Mouse (Mus musculus): ENCODE results near the gene Spint3. TPM values are rescaled to one million over a fixed set of nuclear protein-coding genes. Genes with fewer than 3 reads are reported as not detected.

The Spint3 gene
- polyA plus RNA-seq, 1 experiment: not detected

DNA sequence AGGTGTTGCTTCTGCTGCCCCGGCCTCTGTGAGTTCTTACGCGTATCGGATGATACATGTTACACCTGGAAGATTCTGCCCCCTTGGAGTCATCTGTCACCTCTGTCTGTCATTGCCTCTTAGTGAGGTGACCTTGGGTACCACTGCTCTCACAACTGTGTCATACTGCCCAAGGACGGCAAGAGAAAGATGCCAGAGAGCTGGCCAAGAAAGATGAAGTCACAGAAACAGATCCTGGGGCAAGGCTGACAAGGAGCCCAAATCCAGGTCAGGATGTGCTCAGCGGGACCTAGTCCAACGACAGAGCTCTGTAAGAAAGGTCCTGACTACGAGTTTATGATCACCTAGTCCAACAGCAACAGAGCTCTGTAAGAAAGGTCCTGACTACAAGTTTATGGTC lies 13.2 kb downstream of the Spint3 start:
- H3K79me3 ChIP-seq (ENCODE audit: low read depth): no peaks in the 10 kb centered on the region
- no peak overlapping the region for H3K4me3 ChIP-seq (ENCODE audit: insufficient read depth, poor library complexity, severe bottlenecking)
- H3K27me3 ChIP-seq (ENCODE audit: control insufficient read depth, insufficient read depth, insufficient read length): peaks cover 41% of the 10 kb centered on the region
- H3ac ChIP-seq (ENCODE audit: control insufficient read depth, insufficient read length, low read depth): no peak overlapping the region
- no peaks in the 10 kb centered on the region for H3K79me2 ChIP-seq (ENCODE audit: control insufficient read depth, insufficient read depth)
- TF ChIP-seq CEBPB (IDR thresholded peaks at IDR 0.05; ENCODE audit: low read depth) (no peak), FOSL1 (IDR thresholded peaks at IDR 0.05; ENCODE audit: insufficient read depth, low read length, poor library complexity, severe bottlenecking) (no peak), MYOG (IDR thresholded peaks at IDR 0.05; ENCODE audit: control insufficient read depth, extremely low read depth, insufficient read length) (no peak), CTCF (IDR thresholded peaks at IDR 0.05; ENCODE audit: control insufficient read depth, insufficient read depth, insufficient read length) (no peak), MAX (IDR thresholded peaks at IDR 0.05) (no peak), MYOD1 (IDR thresholded peaks at IDR 0.05; ENCODE audit: control insufficient read depth, insufficient read length, low read depth) (no peak)
- H3K36me3 ChIP-seq (ENCODE audit: control insufficient read depth, insufficient read depth): no peaks in the 10 kb centered on the region

DNA sequence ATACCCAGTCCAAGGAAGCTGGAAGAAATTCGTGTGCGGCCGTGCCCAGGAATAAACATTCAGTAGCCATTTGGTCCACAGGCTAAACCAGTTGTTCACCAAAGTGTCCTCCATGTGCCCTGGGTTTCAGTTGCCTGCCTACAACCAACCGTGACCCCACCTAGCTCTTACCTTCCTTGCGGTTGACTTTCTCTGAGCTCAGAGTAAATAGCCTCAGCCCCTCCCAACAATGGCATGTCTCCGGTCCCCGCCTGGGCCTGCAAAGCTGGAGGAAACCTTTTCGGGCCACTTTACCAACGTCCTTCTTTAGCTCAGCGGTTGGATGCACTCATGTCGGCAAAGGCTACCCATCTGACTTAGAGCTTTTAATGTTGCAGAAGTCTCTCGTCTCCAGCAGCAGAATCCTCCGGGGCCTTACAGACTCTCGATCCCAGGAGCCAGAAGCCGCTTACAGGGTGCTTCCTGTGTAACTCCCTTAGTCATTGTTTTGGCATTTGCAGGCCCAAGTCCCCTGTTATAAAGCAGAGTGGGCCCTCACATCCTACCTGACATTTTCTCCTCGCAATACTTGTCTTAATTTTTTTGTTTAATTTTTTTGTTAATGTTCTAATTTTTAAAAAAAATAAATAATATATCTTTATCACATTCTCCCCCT lies 14.1 kb downstream of the Spint3 start:
- Histone ChIP-seq H3K79me2 (ENCODE audit: control insufficient read depth, insufficient read depth) (no peaks in the 10 kb centered on the region), H3ac (ENCODE audit: control insufficient read depth, insufficient read length, low read depth) (no peak overlapping the region), H3K27me3 (ENCODE audit: control insufficient read depth, insufficient read depth, insufficient read length) (peaks cover 32% of the 10 kb centered on the region), H3K79me3 (ENCODE audit: low read depth) (no peaks in the 10 kb centered on the region), H3K4me3 (ENCODE audit: insufficient read depth, poor library complexity, severe bottlenecking) (no peak overlapping the region), H3K36me3 (ENCODE audit: control insufficient read depth, insufficient read depth) (no peaks in the 10 kb centered on the region)
- TF ChIP-seq FOSL1 (IDR thresholded peaks at IDR 0.05; ENCODE audit: insufficient read depth, low read length, poor library complexity, severe bottlenecking) (no peak), MYOG (IDR thresholded peaks at IDR 0.05; ENCODE audit: control insufficient read depth, extremely low read depth, insufficient read length) (no peak), MAX (IDR thresholded peaks at IDR 0.05) (no peak), CEBPB (IDR thresholded peaks at IDR 0.05; ENCODE audit: low read depth) (no peak), USF1 (IDR thresholded peaks at IDR 0.05; ENCODE audit: low read depth) (no peak), MYOD1 (IDR thresholded peaks at IDR 0.05; ENCODE audit: control insufficient read depth, insufficient read length, low read depth) (no peak), CTCF (IDR thresholded peaks at IDR 0.05; ENCODE audit: control insufficient read depth, insufficient read depth, insufficient read length) (no peak)

DNA sequence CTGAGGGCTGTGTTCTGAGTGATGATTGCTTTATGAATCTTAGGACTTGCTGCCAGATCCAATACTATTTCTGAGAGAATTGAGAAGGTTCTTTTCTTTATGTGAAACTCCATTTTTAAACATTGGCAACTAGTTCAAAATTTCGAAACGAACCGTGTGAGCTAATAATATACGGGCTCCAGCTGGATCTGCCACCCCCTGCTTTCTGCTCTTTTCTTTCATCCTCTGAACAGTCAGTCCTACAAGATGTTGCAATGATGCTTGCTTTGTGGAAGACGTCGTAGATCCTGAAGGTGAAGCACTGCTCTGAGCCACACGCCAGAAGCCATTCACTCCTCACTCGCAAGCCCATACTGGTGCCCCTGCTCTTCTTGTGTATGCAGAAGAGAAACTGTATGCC lies 14.8 kb downstream of the Spint3 start:
- Histone ChIP-seq H3K36me3 (ENCODE audit: control insufficient read depth, insufficient read depth) (no peaks in the 10 kb centered on the region), H3K27me3 (ENCODE audit: control insufficient read depth, insufficient read depth, insufficient read length) (peaks cover 29% of the 10 kb centered on the region), H3K4me3 (ENCODE audit: insufficient read depth, poor library complexity, severe bottlenecking) (no peak overlapping the region), H3K79me3 (ENCODE audit: low read depth) (no peaks in the 10 kb centered on the region), H3ac (ENCODE audit: control insufficient read depth, insufficient read length, low read depth) (no peak overlapping the region), H3K79me2 (ENCODE audit: control insufficient read depth, insufficient read depth) (no peaks in the 10 kb centered on the region)
- no peak for TF ChIP-seq USF1 (IDR thresholded peaks at IDR 0.05; ENCODE audit: low read depth)
- no peak for TF ChIP-seq MAX (IDR thresholded peaks at IDR 0.05)
- TF ChIP-seq CTCF (IDR thresholded peaks at IDR 0.05; ENCODE audit: control insufficient read depth, insufficient read depth, insufficient read length): no peak

DNA sequence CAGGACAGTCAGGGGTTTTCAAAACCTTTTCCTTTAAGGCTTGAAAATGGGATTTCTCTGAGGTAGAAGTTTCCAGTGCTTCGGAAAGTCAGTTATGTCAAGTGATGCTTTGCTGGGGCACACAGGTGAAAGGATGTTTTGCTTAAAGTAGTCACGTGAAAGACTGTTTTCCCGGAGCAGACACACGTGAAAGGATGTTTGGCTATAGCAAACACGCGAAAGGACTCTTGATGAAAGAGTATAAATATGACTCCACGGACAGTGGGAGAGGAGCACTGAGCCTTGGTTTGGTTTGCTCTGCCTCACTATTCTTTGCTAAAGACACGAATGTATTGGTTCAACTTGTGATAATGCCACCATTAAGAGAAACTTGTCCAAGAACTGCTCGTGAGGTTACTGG lies 21.8 kb downstream of the Spint3 start:
- H3K36me3 ChIP-seq (ENCODE audit: control insufficient read depth, insufficient read depth): no peaks in the 10 kb centered on the region
- TF ChIP-seq CTCF (IDR thresholded peaks at IDR 0.05; ENCODE audit: control insufficient read depth, insufficient read depth, insufficient read length) (no peak), CEBPB (IDR thresholded peaks at IDR 0.05; ENCODE audit: low read depth) (no peak), FOSL1 (IDR thresholded peaks at IDR 0.05; ENCODE audit: insufficient read depth, low read length, poor library complexity, severe bottlenecking) (no peak), MAX (IDR thresholded peaks at IDR 0.05) (no peak)

DNA sequence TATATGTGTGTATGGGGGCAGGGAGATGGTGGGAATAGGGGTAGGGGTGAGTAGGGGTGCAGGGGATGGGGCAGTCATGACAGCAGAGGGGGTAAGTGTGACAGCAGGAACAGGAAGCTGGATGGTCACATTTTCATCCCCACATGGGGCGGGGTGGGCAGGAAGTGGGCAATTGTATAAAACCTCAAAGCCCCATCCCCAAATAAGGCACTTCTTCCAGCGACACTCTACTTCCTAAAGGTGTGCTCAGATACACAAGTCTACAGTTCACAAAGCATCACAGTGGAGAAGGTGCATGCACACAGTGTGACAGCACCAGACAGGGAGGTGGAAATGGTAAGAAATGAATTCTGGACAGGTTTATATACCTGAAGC lies 22.4 kb downstream of the Spint3 start:
- no peaks in the 10 kb centered on the region for H3K79me3 ChIP-seq (ENCODE audit: low read depth)
- TF ChIP-seq CTCF (IDR thresholded peaks at IDR 0.05; ENCODE audit: control insufficient read depth, insufficient read depth, insufficient read length) (no peak), MAX (IDR thresholded peaks at IDR 0.05) (no peak), USF1 (IDR thresholded peaks at IDR 0.05; ENCODE audit: low read depth) (no peak), FOSL1 (IDR thresholded peaks at IDR 0.05; ENCODE audit: insufficient read depth, low read length, poor library complexity, severe bottlenecking) (no peak), CEBPB (IDR thresholded peaks at IDR 0.05; ENCODE audit: low read depth) (no peak), MYOG (IDR thresholded peaks at IDR 0.05; ENCODE audit: control insufficient read depth, extremely low read depth, insufficient read length) (no peak), MYOD1 (IDR thresholded peaks at IDR 0.05; ENCODE audit: control insufficient read depth, insufficient read length, low read depth) (no peak)
- H3K79me2 ChIP-seq (ENCODE audit: control insufficient read depth, insufficient read depth): no peaks in the 10 kb centered on the region
- no peaks in the 10 kb centered on the region for H3K36me3 ChIP-seq (ENCODE audit: control insufficient read depth, insufficient read depth)
- no peak overlapping the region for H3ac ChIP-seq (ENCODE audit: control insufficient read depth, insufficient read length, low read depth)
- H3K27me3 ChIP-seq (ENCODE audit: control insufficient read depth, insufficient read depth, insufficient read length): peaks cover 49% of the 10 kb centered on the region
- no peak overlapping the region for H3K4me3 ChIP-seq (ENCODE audit: insufficient read depth, poor library complexity, severe bottlenecking)

More for the DNA sequence above, 21.8 kb downstream of the Spint3 start:
- Histone ChIP-seq H3K79me2 (ENCODE audit: control insufficient read depth, insufficient read depth) (no peaks in the 10 kb centered on the region), H3K27me3 (ENCODE audit: control insufficient read depth, insufficient read depth, insufficient read length) (peaks cover 52% of the 10 kb centered on the region), H3K4me3 (ENCODE audit: insufficient read depth, poor library complexity, severe bottlenecking) (no peak overlapping the region), H3ac (ENCODE audit: control insufficient read depth, insufficient read length, low read depth) (no peak overlapping the region), H3K79me3 (ENCODE audit: low read depth) (no peaks in the 10 kb centered on the region)
